Mouse (Mus musculus) retina, postnatal 1 day (tissue): ENCODE measurements around the gene Ncoa1.
"Not testable (repeated sequence)": the region's sequence is repeated elsewhere in the genome, so short reads cannot be mapped to it uniquely, and the experiment has no call there.

Experiments
- DNase-seq: peaks from one replicate; pipeline ENCODE4 v3.0.0-alpha.2; 2012

Ncoa1 gene

DNA sequence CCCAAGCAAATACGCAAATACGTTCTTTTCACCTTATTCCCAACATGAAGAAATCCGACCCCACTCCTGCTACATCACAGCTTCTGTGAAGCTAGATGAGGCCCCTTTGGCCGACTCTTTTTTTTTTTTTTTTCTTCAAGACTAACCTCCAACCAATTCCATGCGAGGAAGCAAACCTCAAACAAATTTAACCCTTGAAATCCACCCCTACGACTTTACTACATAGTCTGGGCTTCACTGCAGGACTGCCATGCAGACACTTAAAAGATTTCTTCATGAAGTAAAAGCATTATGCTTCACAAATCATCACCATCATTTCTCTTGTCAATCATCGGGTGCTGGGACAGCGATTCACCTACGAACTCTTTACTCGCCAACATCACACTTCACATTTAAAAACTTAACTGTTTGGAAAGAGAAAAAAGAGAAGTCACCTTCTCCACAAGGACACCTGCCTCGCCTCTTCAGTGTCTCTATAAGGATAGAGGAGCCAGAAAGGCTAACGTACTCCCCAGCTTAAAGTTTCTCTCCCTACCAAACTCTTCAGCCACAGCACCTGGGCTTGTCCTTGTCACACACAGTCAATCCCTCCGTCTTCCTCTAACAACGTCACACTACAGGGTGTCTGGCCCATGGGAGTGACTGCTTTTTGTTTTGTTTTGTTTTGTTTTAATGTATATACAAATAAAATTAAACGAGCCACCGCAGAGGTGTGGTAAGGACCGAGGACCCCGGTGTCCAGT, 1.6 kb downstream of the Ncoa1 start:
- DNase-seq = no peak

- no peak for DNase-seq
These were observed 7.9 kb downstream of the Ncoa1 start for GRCm38 (mm10) chr12:4469115-4469514.

DNA sequence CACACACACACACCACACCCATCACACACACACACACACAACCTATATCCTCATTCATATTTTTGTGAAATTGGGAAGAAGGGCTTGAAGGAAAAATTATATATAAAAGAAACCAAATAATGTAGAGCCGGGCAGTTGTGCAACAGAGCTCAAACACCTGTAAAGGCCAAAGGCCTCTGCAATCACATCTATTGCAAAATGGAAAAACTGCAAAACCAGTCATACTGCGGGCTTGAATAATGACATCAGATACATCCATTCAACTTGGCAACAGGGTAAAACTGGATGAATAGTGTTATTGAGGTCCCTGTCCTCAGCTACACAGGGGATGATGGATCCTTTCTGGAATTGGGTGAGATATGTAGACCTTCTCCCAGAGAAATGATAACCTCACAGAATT, 13.3 kb downstream of the Ncoa1 start:
- DNase-seq = no peak

- no peak for DNase-seq
These were observed 14.6 kb downstream of the Ncoa1 start for GRCm38 (mm10) chr12:4462420-4462819.

- DNase-seq = peak; percentile 53
These were observed 16.0 kb downstream of the Ncoa1 start for GRCm38 (mm10) chr12:4460990-4461389.

DNA sequence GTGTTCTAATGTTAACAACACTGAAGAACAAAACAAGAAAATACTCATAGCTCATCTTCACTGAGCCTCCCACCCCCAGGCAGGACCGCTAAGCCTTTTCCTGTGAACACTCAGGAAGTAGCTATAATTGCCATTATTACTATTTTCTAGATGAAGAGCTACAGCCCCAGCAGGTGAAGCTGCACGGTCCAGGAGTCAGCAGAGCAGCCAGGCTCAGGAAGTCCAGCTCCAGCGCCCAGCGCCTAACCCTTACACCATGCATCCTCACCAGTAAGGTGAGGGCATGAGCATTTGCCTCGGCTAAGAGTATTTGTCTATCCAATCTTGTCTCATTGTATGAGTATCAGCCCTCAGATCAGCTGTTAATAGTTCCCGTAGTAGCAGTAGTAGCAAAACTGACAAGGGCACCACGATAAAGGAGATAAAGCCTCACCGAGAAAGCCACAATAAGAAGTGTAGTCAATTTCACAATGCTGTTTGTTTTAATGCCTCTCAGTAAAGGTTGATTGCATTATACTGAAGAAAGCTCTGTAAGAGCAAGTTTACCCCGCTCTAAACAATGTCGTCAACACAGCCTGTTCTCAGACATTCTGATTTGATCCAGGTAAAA, 21.9 kb downstream of the Ncoa1 start:
- no peak for DNase-seq

DNA sequence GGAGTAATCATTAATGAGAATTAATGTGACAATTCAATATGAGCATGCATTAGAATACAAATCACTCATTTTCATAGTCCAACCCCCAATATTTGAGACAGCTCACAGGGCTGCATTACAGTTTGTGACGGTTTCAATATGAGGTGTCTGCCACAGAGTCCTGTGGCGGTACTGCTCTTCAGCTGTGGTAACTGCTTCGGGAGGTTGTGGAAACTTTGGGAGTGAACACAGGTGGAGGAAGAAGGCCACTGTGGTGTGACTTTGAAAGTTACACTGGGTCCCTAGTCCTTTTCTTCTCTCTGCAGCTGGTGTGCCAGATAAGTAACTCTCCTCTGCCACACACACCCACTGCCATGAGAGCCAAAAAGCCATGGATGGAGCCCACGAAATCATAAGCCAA, 22.7 kb downstream of the Ncoa1 start:
- DNase-seq = no peak

- no peak for DNase-seq
These were observed 24.7 kb downstream of the Ncoa1 start for GRCm38 (mm10) chr12:4452233-4452632.

GRCm38 (mm10) chr12:4450485-4450884, 26.5 kb downstream of the Ncoa1 start:
- DNase-seq = not testable (repeated sequence)

- DNase-seq = no peak
These were observed 28.8 kb downstream of the Ncoa1 start for GRCm38 (mm10) chr12:4448076-4448589.

DNA sequence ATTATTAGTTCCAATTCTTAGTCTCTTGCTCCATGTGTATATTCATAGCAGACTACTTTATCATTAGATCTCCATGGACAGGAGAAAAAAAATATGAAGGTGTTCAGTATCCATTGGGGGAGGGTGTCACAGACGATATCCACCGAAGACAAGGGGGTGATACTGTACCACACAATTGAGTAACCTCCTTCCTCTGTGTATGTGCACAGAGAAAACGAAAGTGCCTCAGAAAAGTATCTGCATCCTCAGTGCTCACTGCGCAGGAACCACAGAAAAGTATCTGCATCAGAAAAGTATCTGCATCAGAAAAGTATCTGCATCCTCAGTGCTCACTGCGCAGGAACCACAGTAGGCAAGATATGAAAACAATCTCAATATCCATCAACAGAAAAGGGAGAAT, 32.0 kb downstream of the Ncoa1 start:
- DNase-seq = no peak

- no peak for DNase-seq
These were observed 35.5 kb downstream of the Ncoa1 start for GRCm38 (mm10) chr12:4441451-4441850.

DNA sequence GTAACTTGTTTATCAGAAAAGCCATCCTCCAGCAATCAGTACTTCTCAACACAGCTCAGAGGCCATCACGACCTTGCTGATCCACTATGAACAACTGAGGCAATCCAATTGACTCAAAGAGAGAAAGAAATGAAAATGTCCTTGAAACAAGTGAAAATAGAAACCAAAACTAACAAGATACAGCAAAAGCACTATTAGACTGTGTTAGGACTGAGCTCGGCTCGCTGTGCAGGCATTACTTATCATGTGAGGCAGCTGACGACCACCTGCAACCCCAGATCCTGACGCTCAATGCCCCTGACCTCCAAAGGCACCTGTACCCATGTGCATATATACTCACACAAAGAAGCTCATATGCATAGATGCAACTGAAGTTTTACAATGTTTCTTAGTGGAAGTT, 40.8 kb downstream of the Ncoa1 start:
- DNase-seq = no peak

- DNase-seq = no peak
These were observed 43.4 kb downstream of the Ncoa1 start for GRCm38 (mm10) chr12:4433549-4433948.

- no peak for DNase-seq
These were observed 45.0 kb downstream of the Ncoa1 start for GRCm38 (mm10) chr12:4431978-4432377.

DNA sequence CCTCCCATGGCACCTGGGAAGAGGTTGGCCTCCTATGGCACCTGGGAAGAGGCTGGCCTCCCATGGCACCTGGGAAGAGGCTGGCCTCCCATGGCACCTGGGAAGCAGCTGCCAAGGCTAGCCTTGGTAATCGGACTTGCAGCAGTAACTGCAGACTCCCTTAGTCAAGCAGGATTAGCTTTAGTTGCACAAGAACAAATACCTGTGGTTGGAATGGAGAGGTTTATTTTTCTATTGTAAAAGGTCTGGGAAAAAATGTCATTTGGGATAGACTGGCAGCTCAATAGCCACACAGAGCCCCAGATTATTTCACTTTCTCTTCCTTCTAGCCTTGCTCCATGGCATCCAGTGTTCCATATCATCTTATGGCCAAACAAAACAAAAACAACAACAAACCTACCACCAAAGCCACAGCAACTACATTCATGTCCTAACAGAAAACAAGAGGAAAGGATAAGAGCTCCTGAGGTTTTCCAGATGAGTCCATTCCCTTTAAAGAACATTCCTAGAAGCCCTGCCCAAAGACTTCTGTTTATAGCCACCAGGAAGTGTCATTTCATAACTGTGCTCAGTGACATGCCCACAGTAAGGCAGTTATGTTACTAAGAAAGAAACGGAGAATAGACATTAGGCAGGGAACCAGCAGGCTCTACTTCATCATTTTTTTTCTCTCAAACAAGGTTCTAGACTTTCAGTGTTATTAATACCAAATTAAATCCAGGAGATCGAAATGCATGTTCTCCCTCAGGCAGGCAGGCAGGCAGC, 46.7 kb downstream of the Ncoa1 start:
- DNase-seq = no peak

DNA sequence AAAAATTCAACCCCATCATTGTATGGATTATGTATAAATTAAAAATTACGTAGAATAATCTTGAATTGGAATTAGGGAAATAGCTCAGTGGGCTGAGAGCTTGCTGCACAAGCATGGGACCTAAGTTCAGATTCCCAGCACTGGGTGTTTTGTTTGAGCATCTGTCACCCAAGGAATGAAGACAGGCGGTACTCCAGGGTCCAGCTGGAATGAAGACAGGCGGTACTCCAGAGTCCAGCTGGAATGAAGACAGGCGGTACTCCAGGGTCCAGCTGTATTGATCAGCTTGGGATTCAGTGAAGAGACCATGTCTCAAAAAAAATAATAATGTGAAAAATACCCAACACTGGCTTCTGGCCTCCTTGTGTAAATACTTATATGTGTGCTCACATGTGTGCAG, 58.2 kb downstream of the Ncoa1 start:
- no peak for DNase-seq

- DNase-seq = no peak
These were observed 59.2 kb downstream of the Ncoa1 start for GRCm38 (mm10) chr12:4417626-4418263.

DNA sequence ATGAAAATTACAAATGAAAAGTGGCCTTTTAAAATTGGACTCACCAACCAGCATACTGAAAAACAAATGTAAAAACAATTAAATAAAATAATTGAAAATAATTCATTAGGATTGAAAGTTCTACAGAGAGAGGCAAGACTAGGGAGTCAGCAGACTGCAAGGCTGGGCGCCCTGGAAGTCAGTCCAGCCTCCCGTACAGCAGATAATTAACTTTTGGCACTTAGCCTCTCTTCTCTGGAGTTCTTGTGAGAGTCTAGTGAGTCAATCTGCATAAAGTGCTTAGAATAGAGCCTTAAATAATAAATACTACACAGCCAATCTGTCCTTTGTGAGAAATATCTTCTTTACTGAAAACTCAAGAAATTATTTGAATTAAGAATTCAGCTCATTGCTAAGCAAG, 69.9 kb downstream of the Ncoa1 start:
- no peak for DNase-seq

DNA sequence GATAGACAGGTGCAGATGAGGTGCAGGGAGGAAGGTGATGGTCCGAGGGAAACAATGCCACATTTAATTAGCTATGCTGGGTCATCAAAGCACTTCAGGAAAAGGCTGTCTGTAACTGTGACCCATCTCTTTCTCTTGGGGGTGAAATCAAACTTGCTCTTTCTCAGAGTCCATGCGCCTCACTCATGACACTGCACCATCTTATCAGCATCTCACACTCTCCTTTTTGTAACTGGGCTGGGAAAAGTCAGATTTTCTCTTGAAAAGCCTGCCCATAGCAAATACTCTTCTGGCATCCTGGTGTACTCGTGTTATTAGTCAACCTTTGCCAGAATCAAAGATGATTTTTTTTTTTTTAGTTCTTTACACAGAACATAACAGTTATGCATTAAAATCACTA, 70.8 kb downstream of the Ncoa1 start:
- DNase-seq = no peak

- DNase-seq = no peak
These were observed 73.8 kb downstream of the Ncoa1 start for GRCm38 (mm10) chr12:4403206-4403605.

DNA sequence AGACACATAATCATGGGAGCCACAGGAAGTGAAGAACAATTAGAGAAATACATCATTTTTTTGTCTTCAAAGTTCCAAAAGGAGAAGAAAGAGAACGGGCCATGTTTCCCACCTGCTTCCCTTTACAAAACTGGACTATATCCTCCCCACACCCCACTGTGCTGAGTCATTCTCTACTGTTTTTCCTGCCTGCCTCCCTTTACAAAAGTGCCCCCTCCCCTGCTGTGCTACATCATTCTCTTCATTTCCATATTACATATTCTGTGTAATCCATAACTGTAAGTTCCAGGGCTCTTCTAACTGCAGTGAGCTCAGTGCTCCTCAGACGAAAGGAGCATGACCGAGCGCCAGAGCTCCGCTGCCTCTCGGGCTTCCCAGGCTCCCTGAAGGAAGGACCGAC, 80.8 kb downstream of the Ncoa1 start:
- DNase-seq = no peak

GRCm38 (mm10) chr12:4392590-4392989, 84.4 kb downstream of the Ncoa1 start:
- DNase-seq = no peak
